Mouse (Mus musculus) kidney, postnatal 25 days (tissue): ENCODE measurements at regions not wholly inside any gene's neighbourhood (a gene's known extent, or its start where the extent isn't known, plus 50 kb on each side); places are given as distances from the start of the nearest gene placed in this dataset.

Experiments used
- DNase-seq, 2 experiments: peaks; one replicate each; pipeline ENCODE4 v3.0.0; 2021; ENCODE audit warnings: mixed read lengths in 2 of 2

GRCm38 (mm10) chr10:122386748-122387147 is 61.6 kb upstream of the Avpr1a start:
- DNase-seq, result peak; percentile 6 to 36

- no peak for DNase-seq
Observed at GRCm38 (mm10) chr10:122379661-122380344, 68.5 kb upstream of the Avpr1a start.

- peak; percentile 64 for DNase-seq
Observed at GRCm38 (mm10) chr10:122343291-122343690, 105.0 kb upstream of the Avpr1a start.

- DNase-seq, result no peak
Observed at GRCm38 (mm10) chr10:122342356-122342755, 105.9 kb upstream of the Avpr1a start.

- DNase-seq, result no peak
Observed at GRCm38 (mm10) chr10:122326851-122327250, 121.4 kb upstream of the Avpr1a start.

GRCm38 (mm10) chr10:122318886-122319285 is 129.4 kb upstream of the Avpr1a start:
- peak in 1 of 2 experiments; percentile 6 for DNase-seq

- no peak for DNase-seq
Observed at GRCm38 (mm10) chr10:122310646-122311193, 137.6 kb upstream of the Avpr1a start.

GRCm38 (mm10) chr10:122308691-122309090 is 139.6 kb upstream of the Avpr1a start:
- DNase-seq, result peak in 1 of 2 experiments; percentile 16

GRCm38 (mm10) chr10:122302259-122302658 is 146.0 kb upstream of the Avpr1a start:
- DNase-seq, result no peak

GRCm38 (mm10) chr10:122295921-122296425 is 152.3 kb upstream of the Avpr1a start:
- DNase-seq, result no peak

GRCm38 (mm10) chr10:122291611-122292010 is 156.7 kb upstream of the Avpr1a start:
- no peak for DNase-seq

GRCm38 (mm10) chr10:122291091-122291490 is 157.2 kb upstream of the Avpr1a start:
- DNase-seq, result no peak

- no peak for DNase-seq
Observed at GRCm38 (mm10) chr10:122274885-122275284, 173.4 kb upstream of the Avpr1a start.

- no peak for DNase-seq
Observed at GRCm38 (mm10) chr10:122274181-122274580, 174.1 kb upstream of the Avpr1a start.

- DNase-seq, result no peak
Observed at GRCm38 (mm10) chr10:122264070-122264469, 166.9 kb upstream of the Rxylt1 start.

- no peak for DNase-seq
Observed at GRCm38 (mm10) chr10:122259354-122259753, 162.2 kb upstream of the Rxylt1 start.

- no peak for DNase-seq
Observed at GRCm38 (mm10) chr10:122258711-122259110, 161.5 kb upstream of the Rxylt1 start.

GRCm38 (mm10) chr10:122231818-122232217 is 134.6 kb upstream of the Rxylt1 start:
- no peak for DNase-seq

- DNase-seq, result peak; percentile 67 to 72
Observed at GRCm38 (mm10) chr10:122230746-122231145, 133.6 kb upstream of the Rxylt1 start.

- DNase-seq, result no peak
Observed at GRCm38 (mm10) chr10:122225679-122226078, 128.5 kb upstream of the Rxylt1 start.

GRCm38 (mm10) chr10:122223076-122223475 is 125.9 kb upstream of the Rxylt1 start:
- DNase-seq, result no peak

- DNase-seq, result no peak
Observed at GRCm38 (mm10) chr10:122217594-122217993, 120.4 kb upstream of the Rxylt1 start.

GRCm38 (mm10) chr10:122199791-122200190 is 102.6 kb upstream of the Rxylt1 start:
- DNase-seq, result no peak

GRCm38 (mm10) chr10:122197703-122198102 is 100.5 kb upstream of the Rxylt1 start:
- DNase-seq, result no peak
